Mouse (Mus musculus) brain, embryonic 14.5 days (tissue): ENCODE results near the gene Olfr988. TPM values are rescaled to one million over a fixed set of nuclear protein-coding genes. Genes with fewer than 3 reads are reported as not detected.
"Not testable (repeated sequence)": the region's sequence is repeated elsewhere in the genome, so short reads cannot be mapped to it uniquely, and the experiment has no call there.

Experiments
- DNase-seq: peaks from one replicate; pipeline ENCODE4 v3.0.0-alpha.2; 2011; ENCODE audit warnings: low read depth
- CTCF ChIP-seq: fragments of 200-500 bp; IDR thresholded peaks from 2 replicates; pipeline ENCODE4 v1.5.1; 2012; ENCODE audit warnings: inconsistent platforms, mild to moderate bottlenecking, moderate library complexity, borderline replicate concordance; ENCODE audit not compliant: insufficient read depth, insufficient read length; ENCODE audit errors: extremely low read depth
- POLR2A ChIP-seq: fragments of 200-500 bp; IDR thresholded peaks from 2 replicates; pipeline ENCODE4 v1.6.1; 2012; ENCODE audit warnings: mild to moderate bottlenecking, inconsistent platforms, borderline replicate concordance; ENCODE audit not compliant: poor library complexity, insufficient read depth, insufficient read length, severe bottlenecking; ENCODE audit errors: extremely low read depth
- polyA plus RNA-seq: library from polyadenylated mRNA; depleted of rRNA; stranded (reverse); fragments of >200 nt; gene quantifications from 2 replicates; pipeline ENCODE4 v1.2.3, GENCODE M21; 2012; rRNA removed

Gene Olfr988
- polyA plus RNA-seq, result not detected in 2 replicates

DNA sequence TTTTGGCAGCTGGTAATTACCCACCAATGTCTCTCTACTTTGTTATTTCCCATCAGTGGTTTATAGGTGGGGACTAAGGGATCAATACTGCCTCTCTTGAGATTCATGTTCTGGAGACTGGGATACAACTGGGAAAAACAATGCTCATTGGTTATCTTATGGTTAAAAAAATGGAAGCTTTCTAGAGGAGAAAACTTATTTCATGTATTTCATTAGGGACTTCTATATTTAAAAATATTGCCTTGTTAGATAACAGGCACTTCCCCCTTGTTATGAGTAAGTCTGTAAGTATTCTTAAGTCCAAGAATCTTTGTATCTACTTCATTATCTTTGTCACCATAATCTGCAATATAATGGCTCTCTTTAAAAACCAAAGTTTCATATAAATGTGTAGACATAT is at the start of gene Olfr988:
Olfr988 (minus strand) TSS at position 101 of the 400 bp plus-strand sequence.
- not testable (repeated sequence) for DNase-seq

DNA sequence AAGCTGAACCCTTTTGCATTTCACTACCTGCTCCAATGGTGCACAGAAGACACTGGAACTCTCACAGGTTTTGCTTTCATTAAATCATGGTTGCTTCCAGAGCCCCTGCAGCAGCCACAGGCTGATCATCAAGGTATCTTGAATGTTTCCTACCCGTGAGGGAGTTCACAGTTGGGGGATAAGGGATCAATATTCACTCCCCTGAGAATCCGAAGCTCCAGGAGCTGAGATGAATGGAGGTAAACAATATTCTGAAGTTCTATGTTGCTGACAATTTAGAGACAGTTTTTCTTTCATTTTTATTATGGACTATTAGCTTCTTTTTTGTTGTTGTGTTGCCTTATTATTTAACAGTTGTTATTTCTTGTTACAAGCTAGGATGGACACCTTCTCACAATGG is 46.3 kb upstream of the Olfr988 start, which contains the start of gene Olfr992:
Olfr992 (minus strand) TSS at position 101 of the 400 bp plus-strand sequence.
- no peak for DNase-seq
- no peak for TF ChIP-seq CTCF
- no peak for TF ChIP-seq POLR2A

- TF ChIP-seq POLR2A (no peak), CTCF (no peak)
- no peak for DNase-seq
Measured at GRCm38 (mm10) chr2:85339972-85340371, 23.1 kb downstream of the Olfr988 start.

- DNase-seq, result not testable (repeated sequence)
Measured at GRCm38 (mm10) chr2:85339215-85339614, 23.8 kb downstream of the Olfr988 start, which contains the start of gene Olfr987. Gene Olfr987 (minus strand): TSS chr2:85339315.

DNA sequence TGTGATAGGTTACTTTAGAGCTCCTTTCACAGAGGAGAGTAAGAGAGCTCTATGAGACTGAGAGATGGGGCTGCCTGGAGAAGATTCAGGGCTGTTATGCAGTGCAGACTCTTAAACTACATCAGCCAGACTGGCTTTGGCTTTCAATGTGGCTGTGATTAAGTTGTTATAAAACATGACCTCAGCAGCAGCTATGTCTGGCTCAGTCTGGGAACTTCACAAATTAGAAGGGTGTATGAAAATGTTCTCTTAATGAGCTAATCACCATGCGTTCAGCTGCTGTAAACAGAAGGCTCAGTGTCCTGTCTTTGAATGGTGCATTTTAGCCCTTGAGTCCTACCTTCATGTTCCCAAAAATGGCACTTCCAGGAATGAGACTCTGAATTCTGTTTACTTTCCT is 43.9 kb downstream of the Olfr988 start:
- peak; percentile 39 for DNase-seq
- no peak for TF ChIP-seq POLR2A
- TF ChIP-seq CTCF, result no peak

Other genes with a start within 250 kb of the Olfr988 start
- gene Aplnr, start 227.0 kb downstream of the Olfr988 start, polyA plus RNA-seq, result 17.7 and 24.8 TPM in 2 replicates
- gene Lrrc55, start 166.0 kb downstream of the Olfr988 start, polyA plus RNA-seq, result 16.6 and 20.2 TPM in 2 replicates
- gene Olfr987, start 23.9 kb downstream of the Olfr988 start, polyA plus RNA-seq, result not detected in 2 replicates
- not detected in 2 replicates for gene Olfr992, start 46.2 kb upstream of the Olfr988 start, polyA plus RNA-seq
- not detected in 2 replicates for gene Olfr993, start 51.6 kb upstream of the Olfr988 start, polyA plus RNA-seq
- gene Olfr994, start 73.2 kb upstream of the Olfr988 start, polyA plus RNA-seq, result not detected in 2 replicates
- gene Olfr995, start 80.4 kb upstream of the Olfr988 start, polyA plus RNA-seq, result not detected in 2 replicates
- 0.10 and 0.24 TPM in 2 replicates for gene 4833423E24Rik, start 155.8 kb upstream of the Olfr988 start, polyA plus RNA-seq
- gene Olfr996, start 216.0 kb upstream of the Olfr988 start, polyA plus RNA-seq, result not detected in 2 replicates
- gene Olfr998, start 225.7 kb upstream of the Olfr988 start, polyA plus RNA-seq, result not detected in 2 replicates
- gene Olfr1000, start 248.7 kb upstream of the Olfr988 start, polyA plus RNA-seq, result not detected in 2 replicates